Mouse (Mus musculus) mesoderm, embryonic 11.5 days (tissue): ENCODE measurements around the gene Crebzf.

Source experiments
- DNase-seq: peaks from one replicate; pipeline ENCODE4 v3.0.0-alpha.2; 2012; ENCODE audit warnings: low read depth, low spot score

Gene Crebzf

DNA sequence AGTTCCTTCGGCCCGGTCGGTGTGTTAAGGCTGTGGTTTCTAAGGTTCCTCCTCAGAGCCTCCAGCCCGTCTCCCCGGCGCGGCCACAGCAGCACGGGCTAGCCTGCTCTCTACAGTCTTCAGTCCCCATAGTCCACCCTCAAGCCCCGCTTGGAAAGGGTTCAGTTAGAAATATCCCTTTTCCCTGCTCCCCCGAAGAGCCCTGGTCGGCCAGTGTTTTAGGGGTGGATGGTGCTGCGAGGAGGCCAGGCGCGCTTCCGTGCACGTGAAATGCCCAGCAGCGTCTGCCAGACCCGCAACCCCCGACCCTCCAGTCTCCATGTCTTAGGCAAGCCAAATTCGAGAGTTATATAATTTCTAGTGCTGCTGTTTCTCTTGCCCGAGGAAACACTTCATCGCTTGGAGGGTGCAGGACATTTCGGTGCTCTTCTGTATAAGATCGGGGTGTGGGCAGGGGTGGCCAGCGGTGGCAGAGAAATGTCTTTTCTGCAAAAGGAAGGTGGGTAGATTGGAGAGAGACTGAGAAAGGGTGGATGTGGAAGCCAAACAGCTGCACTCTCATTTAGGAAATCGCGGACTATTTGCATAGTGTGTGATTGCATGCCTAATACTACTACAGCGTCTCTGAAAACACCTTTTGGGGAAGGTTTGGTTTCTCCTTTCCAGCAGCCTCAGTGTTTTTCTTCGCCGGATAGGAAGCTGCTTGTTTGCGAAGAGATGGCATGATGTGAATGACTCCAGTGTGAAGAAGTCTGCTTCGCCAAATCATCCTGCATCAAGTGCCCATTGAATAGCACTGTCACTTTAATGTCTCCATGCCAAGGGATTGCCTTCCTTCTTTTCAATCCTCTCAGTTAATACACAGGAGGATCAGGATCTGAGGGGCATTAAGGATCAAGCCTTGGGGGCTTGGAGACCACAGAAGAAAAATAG is 34.0 kb downstream of the Crebzf start, which contains the start of gene Dlg2:
Gene Dlg2 (plus strand): TSS at position 360 of the 933 bp plus-strand sequence.
- DNase-seq, result no peak

GRCm38 (mm10) chr7:90482607-90483006 is 40.1 kb downstream of the Crebzf start:
- DNase-seq, result no peak
